Mouse (Mus musculus): ENCODE data around the gene Adam12.

The Adam12 gene

DNA sequence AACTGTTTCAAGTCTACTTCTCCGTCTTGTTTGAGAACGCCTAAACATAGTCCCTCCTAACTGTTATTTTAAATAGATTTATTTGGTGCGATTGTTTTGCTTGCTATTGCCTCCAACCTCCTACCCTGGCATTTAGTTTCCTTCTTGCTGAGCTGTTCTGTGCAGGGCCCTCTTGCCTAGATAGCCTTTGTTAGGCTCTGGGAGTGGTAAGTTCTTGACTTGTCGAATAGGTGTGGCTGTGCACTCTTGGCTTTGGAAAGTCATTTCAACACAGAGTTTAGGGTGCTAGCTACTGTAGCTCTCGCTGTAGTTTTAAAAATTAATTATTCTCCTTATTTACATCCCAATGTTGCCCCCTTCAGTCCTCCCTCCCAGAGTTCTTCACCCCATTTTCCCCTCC lies 222.8 kb downstream of the Adam12 start:
- peak; percentile 68 for DNase-seq (ENCODE audit: low spot score)

GRCm38 (mm10) chr7:134007942-134008361 lies 224.0 kb downstream of the Adam12 start:
- DNase-seq (ENCODE audit: low spot score) = peak; percentile 43

DNA sequence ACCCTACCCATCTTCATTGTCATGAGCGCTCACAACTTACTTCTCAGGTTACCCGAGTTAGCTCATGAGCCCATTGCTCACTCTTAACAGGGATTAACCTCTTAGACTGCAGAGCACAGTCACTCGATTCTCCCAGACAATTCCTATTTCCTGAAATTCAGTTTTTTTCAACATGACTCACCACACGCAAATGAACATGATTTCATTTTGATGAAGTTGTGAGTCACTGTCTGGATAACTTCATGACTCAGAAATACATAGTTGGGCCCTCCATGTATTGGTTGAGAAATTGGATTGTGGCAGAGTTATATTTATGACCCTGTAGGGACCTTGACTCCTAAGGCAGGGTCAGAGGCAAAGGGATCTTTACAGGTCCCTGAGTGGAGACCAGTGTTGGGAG lies 230.4 kb downstream of the Adam12 start:
- no peak for DNase-seq (ENCODE audit: low spot score)

DNA sequence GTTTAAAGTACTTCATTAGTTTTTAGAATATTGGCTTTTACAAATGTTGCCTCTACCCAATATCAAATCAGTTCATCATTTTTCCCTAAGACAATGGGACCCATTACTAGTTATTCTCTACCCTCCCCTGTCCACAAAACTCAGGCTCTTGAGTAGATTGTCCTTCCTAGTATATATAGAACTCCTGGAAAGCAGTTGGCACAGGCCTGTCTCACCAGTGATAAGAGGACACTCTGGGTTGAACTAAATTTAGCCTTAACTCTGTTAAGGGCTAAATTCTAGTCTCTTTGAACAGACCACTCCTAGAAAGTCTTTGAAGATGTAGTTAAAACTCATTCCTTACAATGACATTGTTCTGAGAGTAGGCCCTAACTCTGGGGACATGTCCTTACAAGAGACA lies 241.0 kb downstream of the Adam12 start:
- no peak for DNase-seq (ENCODE audit: low spot score)

DNA sequence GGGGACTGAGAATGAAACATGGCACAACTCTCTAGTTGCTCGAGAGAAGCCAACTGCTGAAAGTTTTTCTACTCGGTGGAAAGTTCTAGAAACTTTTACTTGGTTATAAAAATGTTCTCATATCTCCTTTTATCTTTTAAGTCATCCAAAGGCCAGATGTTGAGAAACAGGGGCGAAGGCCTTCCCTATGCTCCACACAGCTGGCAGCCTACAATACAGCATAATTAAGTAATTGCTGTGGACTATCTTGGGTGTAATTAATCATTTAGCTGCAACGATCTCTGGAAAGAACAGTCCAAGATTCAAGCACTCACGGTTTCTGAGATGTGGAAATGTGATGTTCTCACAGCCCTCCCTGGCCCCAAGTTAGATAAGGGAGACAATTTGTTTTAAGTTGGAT lies 243.6 kb downstream of the Adam12 start:
- peak; percentile 76 for DNase-seq (ENCODE audit: low spot score)

DNA sequence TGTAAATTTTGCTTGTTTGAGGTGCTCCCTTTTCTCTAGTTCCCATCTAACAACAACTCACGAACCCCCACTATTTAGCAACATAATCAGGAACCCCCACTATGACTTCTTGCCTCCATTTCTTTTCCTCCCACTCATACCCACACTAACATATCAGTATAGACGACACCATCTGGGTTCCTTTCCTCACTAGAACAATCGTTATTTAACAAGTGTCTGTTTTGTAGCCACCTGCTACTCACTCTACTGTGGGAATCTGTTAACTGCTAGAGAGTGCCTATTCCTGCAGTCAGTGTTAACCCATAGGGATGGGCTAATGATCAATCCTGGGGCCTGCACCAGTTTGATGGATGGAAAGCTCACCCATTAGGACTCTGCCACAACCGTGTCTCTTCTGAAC lies 245.7 kb downstream of the Adam12 start:
- DNase-seq (ENCODE audit: low spot score) = no peak

DNA sequence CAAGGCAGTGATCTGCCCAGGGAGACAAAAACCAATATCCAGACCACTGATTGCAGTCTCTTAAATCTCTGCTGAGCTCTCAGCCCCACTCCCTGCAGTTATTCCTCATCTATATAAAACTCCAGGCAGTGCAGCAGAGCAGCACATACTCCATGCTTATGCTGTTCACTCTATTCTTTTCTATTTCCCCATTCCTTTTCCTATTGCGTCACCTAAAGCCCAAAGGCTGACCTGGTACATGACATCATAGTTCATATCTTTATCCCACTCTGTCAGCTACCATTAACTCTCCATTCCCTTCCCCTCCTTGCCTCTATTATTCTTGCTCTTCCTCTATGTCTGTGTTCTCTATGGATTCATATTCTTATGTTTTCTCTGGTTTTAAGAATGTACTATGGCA lies 246.3 kb downstream of the Adam12 start:
- DNase-seq (ENCODE audit: low spot score) = peak; percentile 38

DNA sequence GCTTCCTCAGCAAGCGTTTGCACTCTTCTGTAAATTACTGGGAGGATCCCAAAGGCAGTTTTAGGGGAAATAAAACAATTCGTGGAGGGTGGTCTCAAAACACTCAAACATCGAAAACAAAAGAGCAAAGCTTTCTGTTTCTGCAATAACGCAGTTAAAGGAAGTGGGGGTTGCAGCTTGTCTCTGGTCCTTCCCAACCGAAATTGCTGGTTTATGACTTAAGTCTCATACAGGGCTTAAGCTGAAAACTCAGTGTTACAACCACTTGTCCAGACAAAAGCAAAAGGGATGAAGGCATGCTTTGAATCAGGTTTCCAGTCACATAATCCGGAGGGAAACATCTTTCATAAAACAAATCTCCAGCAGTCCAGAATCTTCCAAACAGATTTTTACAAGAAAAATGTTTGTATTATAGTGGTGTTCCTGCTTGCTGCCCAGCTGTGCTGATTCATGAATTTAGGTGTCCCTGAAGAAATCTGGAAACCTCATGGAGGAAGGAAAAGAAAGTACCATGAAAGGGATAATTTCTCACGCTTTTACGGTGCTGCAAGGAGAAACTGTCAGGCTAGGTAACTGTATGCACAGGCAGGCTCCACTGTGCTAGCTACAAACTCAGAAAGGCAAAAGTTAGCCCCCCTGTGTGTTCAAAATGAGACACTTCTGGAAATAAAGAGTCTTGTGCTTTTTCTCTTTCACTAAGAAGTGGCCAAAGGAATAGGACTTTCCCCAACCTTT lies 255.4 kb downstream of the Adam12 start:
- DNase-seq (ENCODE audit: low spot score) = no peak

DNA sequence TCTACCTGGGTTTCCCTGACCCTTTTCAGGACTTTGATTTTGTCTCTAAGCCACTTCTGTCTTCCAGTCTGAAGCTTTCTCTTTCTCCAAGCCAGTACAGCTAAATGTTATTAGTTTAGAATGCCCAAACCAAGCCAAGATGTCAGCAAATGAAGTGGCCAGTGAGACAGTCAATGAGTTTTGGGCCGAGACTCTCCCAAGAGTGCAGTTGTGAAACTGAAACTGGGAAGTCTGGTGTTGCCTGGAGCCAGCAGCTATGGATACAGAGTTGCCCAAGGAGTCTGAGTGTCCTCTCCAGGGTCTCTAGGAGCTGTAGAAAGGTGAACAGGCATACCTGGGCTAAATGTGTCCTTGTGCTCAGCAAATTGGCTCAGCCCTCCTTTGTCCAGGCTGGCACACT lies 260.9 kb downstream of the Adam12 start:
- DNase-seq (ENCODE audit: low spot score) = peak; percentile 82

- no peak for DNase-seq (ENCODE audit: low spot score)
Observed at GRCm38 (mm10) chr7:133970407-133970806, 261.5 kb downstream of the Adam12 start.

DNA sequence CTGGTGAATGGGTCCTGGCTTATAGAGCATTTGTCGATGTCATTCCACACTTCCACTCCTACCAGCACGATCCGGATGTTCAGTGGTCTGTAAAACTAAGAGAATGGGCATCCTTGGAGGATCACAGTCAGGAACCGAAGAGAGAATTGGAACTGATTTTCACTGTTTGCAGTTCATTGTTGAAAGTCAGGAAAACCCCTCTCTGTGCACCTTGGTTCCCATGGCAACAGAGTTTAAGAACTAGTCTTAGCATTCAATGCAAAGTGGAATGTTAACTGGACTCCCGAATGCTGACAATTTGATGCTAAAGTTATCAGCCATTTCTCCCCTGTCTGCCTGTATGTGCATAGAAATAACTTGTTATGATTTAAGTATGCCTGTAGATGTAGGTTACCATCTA lies 264.0 kb downstream of the Adam12 start:
- no peak for DNase-seq (ENCODE audit: low spot score)

DNA sequence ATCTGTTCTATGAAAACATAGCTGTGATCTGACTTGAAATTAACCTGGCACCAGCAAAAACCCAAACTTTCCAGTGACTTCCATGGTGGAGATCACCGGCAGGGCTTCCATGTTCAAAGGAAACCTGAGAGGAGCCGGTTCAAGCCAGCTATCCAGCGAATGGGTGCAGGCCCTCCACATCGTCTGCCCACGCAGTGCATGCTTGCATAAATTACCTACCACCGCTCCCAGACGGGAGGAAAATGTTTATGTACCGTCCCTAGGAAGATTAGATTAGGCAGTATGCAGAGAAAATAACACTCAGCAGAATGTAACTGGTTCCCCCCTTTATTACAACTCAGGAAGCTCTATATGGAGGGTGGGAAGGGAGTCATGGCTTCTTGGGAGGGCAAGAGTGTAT lies 268.4 kb downstream of the Adam12 start:
- DNase-seq (ENCODE audit: low spot score) = no peak

GRCm38 (mm10) chr7:133959200-133959599 lies 272.7 kb downstream of the Adam12 start:
- DNase-seq (ENCODE audit: low spot score) = peak; percentile 46

GRCm38 (mm10) chr7:133957873-133958272 lies 274.1 kb downstream of the Adam12 start:
- DNase-seq (ENCODE audit: low spot score) = no peak

DNA sequence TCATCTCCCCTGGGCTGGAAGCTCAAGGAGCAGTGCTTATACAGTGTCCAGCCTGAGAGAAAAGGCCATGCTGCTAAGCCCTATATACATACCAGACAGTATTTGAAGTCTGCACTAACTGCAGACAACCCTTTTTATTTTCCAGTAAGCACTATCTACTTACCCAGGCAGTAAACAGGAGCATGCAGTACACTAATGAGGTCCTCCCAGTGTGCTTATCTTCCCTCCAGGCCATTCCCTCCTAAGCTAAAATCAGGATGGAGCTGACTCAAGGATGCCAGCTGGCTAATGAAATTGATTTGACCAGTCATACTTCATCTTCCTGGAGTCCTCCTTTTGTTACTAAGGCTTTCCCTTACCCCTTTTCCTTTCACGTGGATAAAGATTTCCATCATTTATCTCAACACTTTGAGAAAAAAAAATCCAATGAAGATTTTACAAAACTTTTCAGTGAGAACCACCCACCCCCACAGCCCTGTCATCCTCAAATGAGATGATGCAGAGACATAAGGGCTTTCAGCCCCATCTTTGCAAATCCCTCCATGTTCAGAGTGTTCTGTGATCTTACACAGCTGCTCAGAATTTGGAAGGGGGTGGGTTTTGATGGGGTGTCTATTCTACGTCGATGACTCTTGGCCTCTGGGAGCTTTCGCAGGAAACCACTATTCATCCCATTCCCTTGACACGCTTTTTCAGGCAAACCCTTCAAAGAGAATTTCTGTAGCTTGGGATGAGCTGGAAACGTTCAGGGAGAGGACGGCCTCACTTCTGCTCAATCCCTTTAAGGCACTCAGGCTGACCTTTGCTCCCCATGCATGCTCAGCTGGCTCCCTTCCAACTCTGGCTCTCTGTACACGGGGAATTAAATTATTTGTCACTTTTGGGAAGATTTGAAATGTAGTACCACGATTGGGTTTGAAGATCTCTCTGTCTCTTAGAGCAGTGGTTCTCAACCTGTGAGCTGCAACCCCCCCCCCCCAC lies 277.5 kb downstream of the Adam12 start:
- peak; percentile 37 for DNase-seq (ENCODE audit: low spot score)

DNA sequence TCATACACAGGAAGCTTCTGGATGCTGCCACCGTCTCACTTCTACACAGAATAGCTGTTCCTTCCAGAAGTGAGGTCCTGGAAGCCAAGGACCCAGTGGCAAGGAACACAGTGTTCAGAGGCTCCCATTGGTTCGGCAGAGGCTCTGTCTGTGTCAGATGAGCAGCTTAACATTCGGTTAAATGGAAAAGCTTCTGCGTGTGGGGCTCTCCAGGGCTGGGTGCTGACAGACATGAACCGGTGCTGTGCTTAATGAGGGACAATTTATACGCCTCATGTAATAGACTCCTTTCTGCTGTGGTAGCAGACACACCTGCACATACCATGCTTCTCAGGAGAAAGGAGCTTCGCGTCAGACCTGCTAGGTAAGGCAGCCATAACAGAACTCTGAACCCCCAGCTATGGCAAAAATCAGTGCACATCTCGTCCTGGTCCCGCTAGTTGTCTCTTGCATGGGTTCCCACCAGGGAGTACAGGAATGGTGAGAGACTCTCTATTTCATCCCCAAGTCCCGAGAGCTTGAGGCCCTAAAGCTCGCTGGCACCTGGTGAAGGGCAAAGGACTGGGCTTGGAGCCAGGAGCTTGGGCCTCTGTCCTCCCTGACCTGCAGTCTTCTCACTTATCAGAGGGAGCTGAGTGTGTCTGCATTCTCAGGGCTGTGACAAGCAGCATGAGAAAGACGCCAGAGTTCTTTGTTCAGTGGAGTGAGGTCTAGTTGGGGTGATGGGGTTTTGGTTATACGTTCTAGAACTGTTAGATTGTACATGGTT lies 280.0 kb downstream of the Adam12 start:
- no peak for DNase-seq (ENCODE audit: low spot score)

DNA sequence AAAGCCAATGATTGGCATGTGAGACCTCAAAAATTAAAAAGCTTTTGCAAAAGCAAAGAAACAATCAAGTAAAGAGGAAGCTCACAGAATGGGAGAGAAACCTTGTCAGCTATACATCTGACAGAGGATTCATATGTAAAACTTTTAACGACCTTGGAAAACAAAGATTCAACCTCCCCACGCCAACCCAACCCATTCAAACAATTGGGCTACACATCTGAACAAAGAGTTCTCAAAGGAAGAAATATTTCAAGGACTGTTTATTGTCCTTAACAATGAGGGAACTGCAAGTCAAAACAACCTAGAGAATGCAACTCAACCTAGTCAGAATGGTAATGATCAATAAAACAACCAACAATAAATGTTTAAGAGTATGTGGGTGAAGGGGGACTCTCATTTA lies 284.6 kb downstream of the Adam12 start:
- no peak for DNase-seq (ENCODE audit: low spot score)

- DNase-seq (ENCODE audit: low spot score) = peak; percentile 40
Observed at GRCm38 (mm10) chr7:133946757-133947345, 285.1 kb downstream of the Adam12 start.

DNA sequence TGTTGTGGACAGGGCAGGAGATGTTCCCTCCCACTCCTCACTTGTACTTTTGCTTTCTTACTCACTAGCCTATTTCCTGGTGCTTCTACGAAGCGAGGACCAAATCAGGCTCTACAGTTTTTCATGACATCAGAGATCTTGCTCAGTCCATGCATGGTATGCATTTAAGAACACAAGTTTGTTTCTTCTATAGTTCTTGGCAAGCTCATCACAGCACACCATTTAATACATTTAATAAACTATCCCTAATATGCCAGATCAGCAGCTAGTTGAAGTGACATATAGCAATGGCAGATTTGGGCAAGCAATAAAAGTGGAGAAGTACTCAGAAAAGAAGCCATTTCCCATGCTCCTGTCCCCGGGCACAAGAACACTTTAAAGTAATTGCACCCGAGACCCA lies 285.8 kb downstream of the Adam12 start:
- no peak for DNase-seq (ENCODE audit: low spot score)

DNA sequence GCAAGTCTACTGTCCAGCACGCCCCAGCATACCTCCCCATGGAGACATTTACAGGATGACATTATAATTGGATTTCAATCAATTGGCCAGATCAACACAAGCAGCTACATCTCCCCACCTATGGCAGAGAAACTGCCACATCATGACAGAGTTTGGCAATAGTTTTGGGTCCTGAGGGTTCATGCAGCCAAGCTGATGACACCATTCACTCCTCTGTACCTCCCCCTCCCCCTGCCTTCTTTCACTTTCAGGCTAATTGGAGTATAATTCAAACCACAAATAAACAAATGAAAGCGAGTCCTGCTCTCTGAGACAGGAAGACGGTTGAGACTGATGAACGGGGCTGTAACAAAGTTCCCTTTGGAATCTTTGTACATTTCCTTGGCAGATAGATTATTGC lies 291.5 kb downstream of the Adam12 start:
- peak; percentile 24 for DNase-seq (ENCODE audit: low spot score)

GRCm38 (mm10) chr7:133937473-133937872 lies 294.5 kb downstream of the Adam12 start:
- DNase-seq (ENCODE audit: low spot score) = no peak

- DNase-seq (ENCODE audit: low spot score) = no peak
Observed at GRCm38 (mm10) chr7:133936377-133936776, 295.6 kb downstream of the Adam12 start.
